Mouse (Mus musculus) ovary, postnatal 14 days (tissue): ENCODE results near the gene Atg4b.

Source experiments
- DNase-seq: peaks from one replicate; pipeline ENCODE4 v3.0.0; 2022; ENCODE audit warnings: low spot score

Gene Atg4b

DNA sequence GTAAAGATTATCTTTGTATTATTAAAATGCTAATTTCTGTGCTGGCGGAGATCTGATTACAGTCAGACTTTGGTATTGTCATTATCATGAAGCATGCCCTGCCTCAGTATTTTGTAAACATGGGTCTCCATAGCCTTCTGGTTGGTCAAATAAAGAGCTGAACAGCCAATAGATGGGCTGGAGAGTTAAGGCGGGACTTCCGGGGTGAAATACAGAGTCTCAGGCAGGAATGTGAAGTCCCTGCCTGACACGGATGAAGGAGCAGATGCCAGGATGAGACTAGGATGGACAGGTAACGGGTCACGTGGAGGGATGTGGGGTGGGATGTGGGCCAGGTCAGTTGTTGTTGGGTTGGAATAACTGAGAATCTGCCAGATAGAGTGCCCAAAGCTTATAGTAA, at the start of gene Atg4b:
TSS of gene Atg4b (plus strand) at position 211 of the 400 bp plus-strand sequence.
- no peak for DNase-seq

DNA sequence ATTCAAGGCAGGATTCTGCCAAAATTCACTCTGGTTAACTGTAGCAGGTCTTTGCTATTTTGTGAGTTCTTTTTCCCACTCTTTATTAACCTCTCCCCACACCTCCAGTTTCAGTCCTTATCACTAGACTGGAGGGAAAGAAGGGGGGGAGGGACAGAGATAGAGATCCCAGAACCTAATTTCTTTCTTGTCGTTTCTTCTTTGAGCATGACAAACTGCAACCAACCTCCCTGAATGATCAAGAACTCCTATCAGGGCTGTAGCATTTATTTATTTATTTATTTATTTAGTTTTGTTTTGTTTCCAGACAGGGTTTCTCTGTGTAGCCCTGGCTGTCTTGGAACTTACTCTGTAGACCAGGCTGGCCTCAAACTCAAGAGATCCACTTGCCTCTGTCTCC, 49.2 kb upstream of the Atg4b start:
- DNase-seq: no peak

DNA sequence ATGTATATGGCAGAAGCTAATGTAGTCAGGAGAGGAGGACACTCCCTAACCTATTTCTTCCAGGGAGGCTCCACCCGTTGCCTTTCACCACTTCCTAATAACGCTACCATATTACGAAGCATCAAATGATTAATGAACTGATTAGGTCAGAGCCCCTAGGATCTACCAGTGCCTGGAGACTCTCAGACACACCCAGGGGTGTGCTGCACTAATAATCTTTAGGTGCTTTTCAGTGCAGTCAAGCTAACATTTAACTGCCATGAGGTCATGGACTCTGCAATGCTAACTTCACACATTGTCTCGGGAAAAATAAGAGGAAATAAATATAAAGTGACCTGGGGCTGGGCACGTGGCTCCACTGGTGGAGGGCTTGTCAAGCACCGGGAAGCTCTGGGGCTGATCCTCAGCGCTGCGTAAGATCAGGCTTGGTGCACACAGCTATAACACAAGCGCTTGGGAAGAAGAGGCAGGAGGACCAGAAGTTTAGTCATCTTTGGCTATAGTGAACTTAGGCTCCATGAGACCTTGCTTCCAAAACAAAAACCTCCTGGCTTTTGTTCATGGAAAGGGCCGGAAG, 47.7 kb upstream of the Atg4b start:
- DNase-seq: no peak

DNA sequence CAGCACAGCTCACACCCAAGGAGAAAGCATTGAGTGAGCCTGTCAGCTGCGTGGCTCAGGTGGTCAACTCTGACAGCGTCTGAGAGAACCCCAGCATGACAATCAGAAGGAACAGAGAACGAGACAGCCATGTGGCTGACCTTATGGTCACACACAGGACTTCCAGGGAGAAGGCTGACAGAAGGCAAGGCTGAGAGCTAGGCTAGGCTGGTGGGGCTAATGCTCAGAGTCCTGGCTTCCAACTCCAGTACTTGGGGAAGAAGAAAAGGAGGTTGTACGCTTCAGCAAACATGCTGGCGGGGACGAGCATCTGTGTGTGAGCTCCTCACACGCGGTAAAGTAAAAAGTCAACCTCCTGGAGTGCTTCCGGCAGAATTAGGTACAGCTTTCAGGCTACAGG, 47.0 kb upstream of the Atg4b start:
- DNase-seq: no peak

DNA sequence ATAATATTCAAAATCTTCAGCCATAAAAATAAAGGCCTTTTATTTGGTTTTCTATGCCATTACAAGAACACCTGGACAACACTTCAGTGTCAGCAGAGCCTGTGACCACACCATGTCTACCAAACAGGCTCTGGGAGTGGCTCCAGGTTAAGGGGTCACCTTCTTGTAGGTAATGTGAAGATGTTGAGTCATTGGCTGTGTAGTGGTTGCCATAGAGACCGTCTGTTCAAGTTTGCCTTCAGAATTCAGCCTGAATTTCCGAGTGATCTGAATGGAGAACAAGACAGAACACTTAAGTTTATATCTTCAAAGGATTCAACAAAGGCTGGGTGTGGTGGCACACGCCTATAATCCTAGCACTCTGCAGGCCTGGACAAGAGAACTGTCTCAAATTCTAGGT, 45.9 kb upstream of the Atg4b start:
- no peak for DNase-seq

DNA sequence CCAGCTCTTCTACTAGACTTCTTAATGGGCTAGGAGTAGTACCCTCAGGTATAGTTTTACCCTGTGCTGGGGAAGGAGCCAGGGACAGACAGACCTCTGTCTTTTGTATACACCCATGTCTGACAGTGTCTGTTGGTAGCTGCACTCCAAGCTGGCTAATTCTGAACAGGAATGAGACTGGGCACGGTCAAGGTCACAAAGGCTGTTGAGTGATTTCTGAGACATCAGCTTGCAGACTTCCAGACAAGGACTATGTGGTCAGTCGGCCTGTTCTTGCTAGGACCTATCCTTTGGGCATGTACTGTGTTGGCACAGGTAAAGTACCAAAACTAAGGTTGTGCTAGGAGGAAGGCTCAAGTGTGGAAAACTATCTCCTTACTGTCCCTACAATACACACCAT, 35.1 kb upstream of the Atg4b start:
- no peak for DNase-seq

DNA sequence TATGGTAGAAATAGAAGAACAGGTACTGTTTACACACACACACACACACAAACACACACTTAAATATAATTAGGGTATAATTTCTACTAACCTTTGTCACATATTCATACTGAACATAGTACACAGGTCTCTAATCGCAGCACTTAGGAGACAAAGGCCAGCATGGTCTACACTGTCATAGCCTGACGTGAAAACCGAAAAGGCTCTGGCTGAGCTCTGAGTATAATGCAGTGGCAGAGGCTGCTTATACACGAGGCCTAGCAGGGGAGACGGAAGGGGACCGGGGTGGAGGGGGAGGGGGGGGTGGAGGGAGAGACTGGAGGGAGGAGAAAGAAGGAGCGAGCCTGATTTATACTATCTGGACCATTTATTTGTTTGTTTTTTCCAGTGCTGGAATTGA, 29.7 kb upstream of the Atg4b start:
- no peak for DNase-seq

DNA sequence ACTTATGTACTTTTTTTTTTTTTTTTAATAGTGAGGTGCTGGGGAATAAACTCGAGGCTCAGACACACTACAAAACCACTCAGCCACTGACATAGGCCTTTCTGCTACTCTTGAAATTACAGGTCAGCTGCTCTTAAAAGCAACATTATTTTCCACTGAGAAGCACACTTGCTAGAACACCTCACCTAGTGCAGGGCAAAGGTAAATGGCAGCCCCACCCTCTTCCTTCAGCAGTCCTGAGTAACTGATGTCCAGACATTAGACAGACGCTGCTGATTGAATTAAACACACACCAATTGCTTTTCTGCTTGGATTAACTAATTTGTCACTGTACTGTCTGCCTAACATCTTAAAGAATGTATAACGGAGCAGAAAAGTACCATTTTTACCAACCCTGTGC, 26.7 kb upstream of the Atg4b start:
- DNase-seq: no peak

DNA sequence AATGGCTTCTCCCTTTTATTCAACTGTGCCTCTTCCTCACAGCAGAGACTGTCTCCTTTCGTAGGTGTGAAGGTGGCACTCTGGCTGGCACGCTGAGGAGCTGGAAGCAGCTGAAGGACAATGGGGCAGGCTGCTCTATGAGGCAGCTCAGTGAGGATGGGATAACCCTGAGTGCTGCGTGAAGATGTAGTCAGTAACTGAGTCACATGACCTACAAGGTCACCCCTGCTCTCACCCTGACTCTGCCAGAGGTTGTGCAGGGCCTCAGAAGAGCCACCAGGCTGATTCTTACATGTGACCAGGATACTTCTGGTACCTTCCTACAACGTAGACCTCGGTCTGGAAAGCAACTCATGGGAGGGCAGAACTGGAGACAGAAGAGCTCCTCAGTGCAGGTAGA, 25.6 kb upstream of the Atg4b start:
- no peak for DNase-seq

DNA sequence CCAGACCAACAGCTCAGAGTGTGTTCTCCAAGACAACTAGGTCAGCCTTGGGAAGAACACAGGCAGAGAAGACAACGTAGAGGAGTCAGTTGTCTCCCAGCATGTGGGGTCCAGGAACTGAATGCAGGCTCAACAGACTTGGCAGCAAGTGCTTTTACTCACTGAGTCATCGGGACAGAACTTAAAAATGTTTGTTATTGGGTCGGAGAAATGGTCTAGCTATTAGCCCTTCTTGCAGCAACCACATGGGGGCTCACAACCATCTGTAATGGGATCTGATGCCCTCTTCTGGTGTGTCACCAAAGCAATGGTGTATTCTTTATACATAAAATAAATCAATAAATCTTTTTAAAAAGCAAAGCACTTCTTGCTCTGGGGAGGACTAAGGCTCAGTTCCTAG, 25.2 kb upstream of the Atg4b start:
- DNase-seq: no peak

DNA sequence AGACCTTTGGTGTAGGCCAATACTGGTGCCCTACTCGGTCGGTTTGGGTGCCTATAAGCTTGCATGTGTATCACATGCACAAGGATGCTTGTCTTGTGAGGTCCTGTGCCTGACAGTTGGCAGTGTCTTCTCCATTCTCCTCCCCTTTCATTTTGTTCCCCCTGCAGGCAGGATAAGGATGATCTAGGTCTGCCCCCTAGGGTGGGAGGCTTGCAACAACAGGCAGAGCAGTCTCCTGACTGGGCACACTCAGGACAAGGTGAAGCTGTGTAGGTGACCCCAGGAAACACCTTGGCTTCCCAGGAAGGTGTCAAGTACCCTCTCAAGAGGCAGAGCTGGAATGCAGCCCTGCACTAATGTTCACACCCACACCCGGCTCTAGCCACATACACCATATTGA, 24.3 kb upstream of the Atg4b start:
- DNase-seq: peak; percentile 46

DNA sequence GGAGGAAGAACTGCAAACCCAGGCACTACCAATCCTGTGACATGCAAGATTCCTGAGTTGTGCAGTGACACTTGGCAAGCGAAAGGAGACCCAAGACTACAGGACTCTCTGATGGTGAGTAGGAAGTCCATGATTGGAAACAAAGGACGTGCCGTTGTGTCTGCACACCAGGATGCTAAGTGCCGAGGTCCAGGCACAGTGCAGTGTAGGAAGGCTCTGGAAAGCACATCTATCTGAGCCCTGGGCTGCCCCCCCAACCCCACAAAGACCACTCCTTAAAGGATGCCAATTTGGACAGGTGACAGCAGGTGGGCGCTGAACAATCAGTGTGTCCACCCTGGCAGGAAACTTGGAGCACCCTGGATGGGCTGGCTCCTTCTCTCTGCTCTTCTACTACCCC, 20.2 kb upstream of the Atg4b start:
- DNase-seq: no peak

DNA sequence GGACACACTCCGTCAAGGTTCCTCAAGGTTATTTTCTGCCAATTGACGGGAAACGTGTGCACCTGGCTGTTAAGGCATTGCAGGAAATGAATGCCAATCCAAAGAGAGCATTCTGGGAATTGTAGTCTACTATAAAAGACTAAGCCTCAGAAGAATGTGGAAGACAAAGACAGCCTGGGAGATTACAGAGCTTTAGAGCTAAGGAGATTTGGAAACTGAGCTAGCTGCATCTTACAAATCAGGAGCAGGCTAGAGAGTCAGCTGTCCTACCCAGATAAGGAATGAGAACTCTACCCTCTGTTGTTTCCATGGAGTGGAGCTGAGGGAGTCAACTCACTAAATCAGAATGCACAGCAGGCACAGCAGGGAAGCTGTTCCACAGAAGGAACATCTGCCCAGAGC, 19.4 kb upstream of the Atg4b start:
- no peak for DNase-seq

DNA sequence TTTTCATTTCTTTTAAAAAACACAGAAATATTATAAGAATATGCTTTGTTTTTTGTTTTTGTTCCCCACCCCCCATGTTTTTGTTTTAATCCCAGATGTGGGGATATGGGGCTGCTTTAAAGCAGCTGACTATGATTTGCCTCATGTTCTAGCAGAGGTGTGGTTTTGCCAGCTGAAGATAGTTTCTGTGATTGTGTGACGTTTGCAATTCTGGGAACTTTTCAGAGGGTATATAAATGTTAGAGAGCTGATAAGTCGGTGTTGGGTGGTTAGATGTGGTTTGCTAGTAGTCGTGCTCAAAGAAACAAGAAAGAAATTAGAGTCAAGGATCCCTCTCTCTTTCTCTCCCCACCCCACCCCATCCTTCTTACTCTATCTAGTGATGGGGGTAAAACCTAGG, 15.4 kb upstream of the Atg4b start:
- DNase-seq: no peak

DNA sequence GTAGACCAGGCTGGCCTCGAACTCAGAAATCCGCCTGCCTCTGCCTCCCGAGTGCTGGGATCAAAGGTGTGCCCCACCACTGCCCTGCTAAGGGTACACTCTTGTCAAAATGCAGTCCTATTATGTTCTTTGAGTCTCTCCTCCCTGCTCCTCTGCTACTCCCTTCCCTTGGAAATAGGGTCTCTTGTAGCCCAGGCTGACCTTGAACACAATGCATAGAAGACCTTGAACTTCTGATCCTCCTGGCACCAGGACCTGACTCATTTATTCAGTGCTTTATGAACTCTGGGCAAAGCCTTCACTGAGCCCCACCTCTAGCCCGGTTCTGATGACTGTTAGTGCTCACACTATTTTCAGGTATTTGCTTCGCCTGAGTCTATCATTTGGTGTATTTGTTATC, 13.6 kb upstream of the Atg4b start:
- no peak for DNase-seq

DNA sequence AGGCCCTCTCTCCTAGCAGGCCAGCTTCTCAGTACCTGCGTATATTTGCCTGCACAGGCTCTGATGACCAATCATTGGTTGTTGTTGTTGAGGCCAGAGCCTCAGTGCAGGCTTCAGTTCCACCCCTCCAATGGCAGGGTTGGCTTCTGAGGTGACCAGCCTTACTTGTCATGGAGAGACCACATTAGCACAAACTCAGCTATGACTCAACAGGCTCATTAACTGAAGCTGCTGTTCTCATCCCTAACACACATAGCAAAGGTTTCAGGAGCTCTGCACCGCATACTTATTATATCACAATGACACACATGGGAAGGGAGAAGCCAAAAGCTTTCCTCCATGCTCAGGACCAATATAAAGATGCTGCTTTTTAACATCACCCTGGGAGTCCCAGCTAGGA, 10.6 kb upstream of the Atg4b start:
- no peak for DNase-seq

DNA sequence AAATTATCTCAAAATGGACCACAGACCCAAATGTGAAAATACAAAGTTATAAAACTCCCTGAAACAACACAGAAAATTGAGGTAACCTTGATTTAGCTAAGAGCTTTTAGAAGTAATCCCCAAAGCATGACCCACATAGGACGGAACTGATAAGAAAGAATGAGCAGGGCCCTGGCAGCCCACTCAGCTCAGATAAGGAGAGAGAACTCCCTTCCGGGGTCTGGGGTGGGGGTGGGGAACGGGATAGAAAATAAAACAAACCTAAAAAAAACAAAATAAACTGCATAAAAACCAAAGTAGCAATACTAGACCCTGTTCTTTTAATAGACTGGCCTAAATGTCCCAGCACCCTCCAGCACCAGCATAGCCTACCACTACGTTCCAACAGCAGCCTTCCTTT, 9.3 kb upstream of the Atg4b start:
- DNase-seq: no peak

DNA sequence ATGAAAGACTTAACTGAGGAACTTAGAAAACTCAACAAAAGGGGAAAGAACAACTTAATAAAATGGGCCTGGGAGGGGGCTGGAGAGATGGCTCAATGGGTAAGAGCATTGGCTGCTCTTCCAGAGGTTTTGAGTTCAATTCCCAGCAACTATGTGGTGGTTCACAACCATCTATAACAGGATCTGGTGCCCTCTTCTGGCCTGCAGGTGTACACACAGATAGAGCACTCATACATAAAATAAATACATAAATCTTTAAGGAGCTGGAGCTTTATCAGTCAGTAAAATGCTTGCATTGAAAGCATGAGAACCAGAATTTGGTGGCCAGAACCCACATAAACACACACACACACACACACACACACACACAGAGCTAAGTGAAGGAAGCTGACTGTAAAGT, 8.4 kb upstream of the Atg4b start:
- DNase-seq: no peak

DNA sequence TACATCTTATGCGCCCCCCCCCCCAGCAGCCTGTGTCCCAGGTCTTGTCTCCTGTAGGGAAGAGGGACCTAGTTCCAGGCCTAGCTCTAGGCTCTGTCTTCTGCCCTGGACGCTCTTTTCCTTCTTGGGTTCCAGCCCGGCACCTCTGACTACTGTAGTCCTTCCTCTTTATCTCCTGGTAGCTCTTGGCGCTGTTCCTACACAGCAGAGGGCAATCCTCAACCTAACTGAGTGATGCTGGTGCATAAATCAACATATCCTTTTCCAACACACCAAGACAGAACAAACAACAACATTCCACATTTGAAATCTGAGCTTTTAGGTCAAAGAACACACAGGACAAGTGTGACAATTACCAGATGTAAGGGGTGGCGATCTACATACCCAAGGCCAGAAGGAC, 5.1 kb upstream of the Atg4b start:
- no peak for DNase-seq

DNA sequence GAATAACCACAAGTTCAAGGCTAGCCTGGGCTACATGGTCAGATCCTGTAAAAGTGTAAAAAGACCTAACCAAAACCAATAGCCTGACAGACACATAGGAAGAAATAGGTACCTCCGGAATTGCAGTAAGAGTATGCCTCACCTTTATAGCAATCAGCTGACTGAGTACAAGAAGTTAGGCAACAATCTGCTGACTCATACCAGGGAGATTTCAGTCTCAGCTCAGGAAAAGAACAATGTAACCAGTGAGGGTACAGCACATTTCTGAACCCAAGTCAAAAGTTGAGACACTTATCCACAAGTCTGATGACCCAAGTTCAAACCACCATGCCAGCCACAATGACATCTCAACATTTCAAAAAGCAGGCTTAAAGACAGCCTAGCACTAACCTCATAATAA, 2.8 kb upstream of the Atg4b start:
- no peak for DNase-seq

DNA sequence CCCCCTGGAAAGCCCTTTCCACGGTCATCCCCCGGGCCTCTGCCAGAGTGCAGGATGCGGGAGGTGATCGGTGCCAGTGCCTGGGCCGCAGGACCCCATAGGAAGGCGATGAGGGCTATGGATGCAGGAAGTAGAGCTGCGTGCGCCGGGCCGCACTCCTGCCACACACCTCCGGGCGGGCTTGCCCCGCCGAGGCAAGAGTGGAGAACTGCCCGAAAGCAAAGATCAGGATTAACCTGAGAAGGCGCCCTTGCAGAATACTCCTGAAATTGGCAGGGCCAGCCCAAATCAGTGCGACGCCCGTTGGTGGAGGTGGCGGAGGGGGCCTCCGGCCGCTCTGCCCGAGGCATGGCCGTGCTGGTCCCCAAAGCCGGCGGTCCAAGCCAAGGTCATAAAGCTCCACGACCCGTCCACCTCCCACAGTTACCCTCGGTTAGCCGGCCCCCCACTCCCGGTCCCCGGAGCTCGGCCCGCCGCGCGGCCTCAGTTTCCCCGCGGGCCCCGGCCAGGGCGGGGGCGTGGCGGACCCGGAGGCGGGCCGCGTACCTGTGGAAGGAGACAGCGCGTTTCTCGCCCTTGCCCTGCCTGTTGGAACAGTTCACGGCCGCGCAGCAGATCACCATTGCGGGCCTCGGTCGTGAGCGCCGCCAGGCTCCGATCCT, 2.7 kb downstream of the Atg4b start:
- peak; percentile 29 for DNase-seq

DNA sequence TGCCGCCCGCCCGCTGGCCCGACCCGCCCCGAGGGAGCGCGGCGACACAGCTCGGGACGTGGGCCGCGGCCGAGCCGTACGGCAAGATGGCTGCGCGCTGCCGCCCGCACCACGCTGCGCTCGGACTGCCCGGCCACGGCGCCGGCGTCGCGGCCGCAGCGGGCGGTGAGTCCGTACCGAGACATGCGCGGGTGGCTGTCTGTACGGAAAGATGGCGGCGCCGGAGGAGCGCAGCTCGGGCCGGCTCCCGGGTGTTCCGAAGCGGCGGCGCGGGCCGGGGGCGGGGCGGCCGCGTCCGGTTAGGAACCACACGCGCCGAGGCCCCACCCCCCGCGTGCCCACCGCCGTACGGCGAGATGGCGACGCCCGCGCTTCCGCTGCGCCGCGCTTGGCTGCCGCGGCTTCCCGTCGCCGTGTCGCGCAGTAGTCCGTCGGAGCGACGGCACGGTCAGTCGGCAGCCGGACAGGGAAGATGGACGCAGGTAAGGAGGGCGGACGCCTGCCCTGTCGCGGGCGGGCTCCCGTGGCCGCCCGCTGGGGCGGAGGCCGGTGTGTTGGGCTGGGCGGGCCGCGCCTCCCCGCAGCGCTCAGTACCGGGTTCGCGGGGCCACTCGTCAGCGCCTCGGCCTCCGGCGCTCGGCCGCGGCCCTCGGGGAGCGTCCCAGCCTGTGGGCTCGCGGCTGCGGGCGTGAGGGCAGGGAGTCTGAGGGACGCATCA, 3.4 kb downstream of the Atg4b start, which contains the start of gene Thap4:
TSS of gene Thap4 (minus strand) at position 292 of the 718 bp plus-strand sequence.
- peak; percentile 91 for DNase-seq

DNA sequence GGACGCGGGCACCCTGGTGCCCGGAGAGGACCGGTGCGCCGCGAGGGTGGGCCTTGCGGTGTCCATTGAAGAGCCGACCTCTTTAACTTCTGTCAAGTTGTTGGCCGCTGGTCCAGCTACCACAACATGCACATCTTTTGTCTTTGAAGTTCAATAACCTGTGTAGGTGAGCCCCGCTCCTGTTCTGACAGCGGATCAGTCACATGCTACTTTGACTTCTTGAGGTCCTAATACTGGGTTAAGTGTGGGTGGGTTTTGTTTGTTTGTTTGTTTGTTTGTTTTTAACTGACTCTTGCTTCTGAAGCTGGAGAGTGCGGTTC, 4.0 kb downstream of the Atg4b start:
- DNase-seq: no peak

DNA sequence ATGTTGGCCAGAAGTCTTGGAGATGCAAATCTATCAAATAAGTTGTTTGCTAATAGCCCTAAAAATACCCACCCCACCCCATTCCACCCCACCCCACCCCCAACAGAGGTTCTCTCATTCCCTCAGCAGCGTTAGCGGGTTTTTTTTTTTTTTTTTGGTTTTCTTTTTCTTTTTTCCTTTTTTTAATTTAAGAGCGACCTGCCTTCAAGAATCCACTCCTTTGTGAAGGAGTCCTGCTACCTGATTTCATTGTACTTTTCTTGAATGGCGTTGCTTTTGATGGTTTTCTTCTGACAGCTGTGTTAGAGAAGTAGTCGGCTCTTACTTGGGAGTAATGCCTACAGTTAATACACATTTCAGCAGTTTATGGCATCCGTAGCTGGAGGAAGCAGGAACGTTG, 4.3 kb downstream of the Atg4b start:
- DNase-seq: no peak
